Mouse (Mus musculus) embryonic fibroblast, embryonic 13.5 days (primary cell): ENCODE data around the gene Cspg4. TPM values are rescaled to one million over a fixed set of nuclear protein-coding genes. Genes with fewer than 3 reads are reported as not detected.

ENCODE experiments used
- H3K27ac ChIP-seq: 2 replicates; pipeline ENCODE4 v1.5.1; 2012; ENCODE audit warnings: low read length, control low read depth, inconsistent platforms; ENCODE audit not compliant: insufficient read depth
- H3K4me1 ChIP-seq: 2 replicates; pipeline ENCODE4 v1.6.1; 2011; ENCODE audit warnings: low read length; ENCODE audit not compliant: control insufficient read depth, insufficient read depth
- H3K4me3 ChIP-seq: 2 replicates; pipeline ENCODE4 v1.5.1; 2011; ENCODE audit warnings: mild to moderate bottlenecking, control low read depth, low read length; ENCODE audit not compliant: insufficient read depth
- CTCF ChIP-seq: IDR thresholded peaks from 2 replicates; pipeline ENCODE4 v1.5.1; 2011; ENCODE audit warnings: mild to moderate bottlenecking, control low read depth, low read length, moderate library complexity, borderline replicate concordance; ENCODE audit not compliant: insufficient read depth
- POLR2A ChIP-seq: IDR thresholded peaks from 2 replicates; pipeline ENCODE4 v1.6.1; 2011; ENCODE audit warnings: low read depth, mild to moderate bottlenecking, control low read depth, low read length, moderate library complexity
- polyA plus RNA-seq: library from polyadenylated mRNA; stranded (reverse); fragments of >200 nt; gene quantifications from 2 replicates; pipeline ENCODE4 v1.2.4, GENCODE M21; 2011; ENCODE audit warnings: low read depth; ENCODE audit not compliant: missing spikeins, insufficient read length

The Cspg4 gene
- polyA plus RNA-seq, 1 experiment, result 48.4 TPM

- TF ChIP-seq CTCF, result no peak
- no peak for TF ChIP-seq POLR2A
- H3K4me1 ChIP-seq, result no peaks in the 10 kb centered on the region; the same call in 1 of the 2 replicates
- no peak overlapping the region for H3K27ac ChIP-seq
- no peak overlapping the region for H3K4me3 ChIP-seq
Measured at GRCm38 (mm10) chr9:56860486-56861269, 4.2 kb upstream of the Cspg4 start.

- peaks cover 3% of the 10 kb centered on the region; the same call in 1 of the 2 replicates for H3K4me1 ChIP-seq
- no peak for TF ChIP-seq CTCF
- no peak for TF ChIP-seq POLR2A
Measured at GRCm38 (mm10) chr9:56862863-56863262, 2.0 kb upstream of the Cspg4 start.

GRCm38 (mm10) chr9:56864216-56864729 is 560 bp upstream of the Cspg4 start, which contains the start of gene Odf3l1:
Odf3l1 (minus strand) TSS chr9:56864679.
- Histone ChIP-seq H3K27ac (peak within 1 kb of the TSS; percentile 46), H3K4me1 (peaks cover 6% of the 10 kb centered on the region; the same call in 1 of the 2 replicates), H3K4me3 (peak within 1 kb of the TSS; percentile 61)
- no peak for TF ChIP-seq CTCF
- no peak for TF ChIP-seq POLR2A

More at GRCm38 (mm10) chr9:56862863-56863262, 2.0 kb upstream of the Cspg4 start:
- no peak overlapping the region for H3K4me3 ChIP-seq
- H3K27ac ChIP-seq, result no peak overlapping the region

GRCm38 (mm10) chr9:56865673-56866400 is 1.0 kb downstream of the Cspg4 start:
- H3K27ac ChIP-seq, result peak overlapping the region; percentile 46
- H3K4me1 ChIP-seq, result peaks cover 6% of the 10 kb centered on the region; the same call in 1 of the 2 replicates
- peak overlapping the region; percentile 61 for H3K4me3 ChIP-seq

GRCm38 (mm10) chr9:56866430-56866829 is 1.6 kb downstream of the Cspg4 start:
- peak overlapping the region; percentile 61 for H3K4me3 ChIP-seq
- TF ChIP-seq POLR2A (peak; percentile 11; the same call in 1 of the 2 replicates), CTCF (no peak)
- H3K4me1 ChIP-seq, result peaks cover 10% of the 10 kb centered on the region
- H3K27ac ChIP-seq, result peak overlapping the region; percentile 46

More at GRCm38 (mm10) chr9:56865673-56866400, 1.0 kb downstream of the Cspg4 start:
- TF ChIP-seq CTCF (no peak), POLR2A (peak; percentile 27; the same call in 1 of the 2 replicates)

GRCm38 (mm10) chr9:56868292-56868691 is 3.5 kb downstream of the Cspg4 start:
- peak overlapping the region; percentile 46 for H3K27ac ChIP-seq
- H3K4me3 ChIP-seq, result no peak overlapping the region
- TF ChIP-seq POLR2A (no peak; the same call in 1 of the 2 replicates), CTCF (no peak)
- peaks cover 25% of the 10 kb centered on the region for H3K4me1 ChIP-seq

GRCm38 (mm10) chr9:56869552-56869951 is 4.7 kb downstream of the Cspg4 start:
- Histone ChIP-seq H3K4me1 (peaks cover 31% of the 10 kb centered on the region), H3K27ac (peak overlapping the region; percentile 1; the same call in 1 of the 2 replicates), H3K4me3 (no peak overlapping the region)
- TF ChIP-seq CTCF (no peak), POLR2A (no peak)

- Histone ChIP-seq H3K4me1 (peaks cover 31% of the 10 kb centered on the region), H3K4me3 (no peak overlapping the region), H3K27ac (peak overlapping the region; percentile 36)
- no peak for TF ChIP-seq POLR2A
- TF ChIP-seq CTCF, result no peak
Measured at GRCm38 (mm10) chr9:56870778-56871177, 5.9 kb downstream of the Cspg4 start.

DNA sequence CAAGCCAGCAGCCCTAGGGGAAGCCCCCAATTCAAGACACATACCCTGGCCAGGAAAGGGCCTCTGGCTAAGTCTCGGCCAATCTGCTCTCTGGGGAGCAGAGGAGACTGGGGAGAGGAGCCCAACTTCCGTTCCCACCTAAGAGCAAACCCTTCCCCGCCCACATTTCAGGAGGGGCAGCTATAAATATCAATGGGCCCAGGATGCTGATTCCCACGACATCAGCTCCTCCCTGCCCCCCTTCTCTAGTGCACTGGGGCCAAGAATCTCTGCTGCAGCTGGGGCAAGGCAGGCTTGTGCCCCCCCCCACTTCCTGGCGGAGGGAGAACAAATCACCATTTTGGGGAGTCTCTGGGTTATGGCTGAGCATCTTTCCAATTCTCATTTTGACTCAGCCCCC is 6.4 kb downstream of the Cspg4 start:
- Histone ChIP-seq H3K4me1 (peaks cover 31% of the 10 kb centered on the region), H3K27ac (peak overlapping the region; percentile 36)
- TF ChIP-seq POLR2A (no peak), CTCF (no peak)

More for the DNA sequence above, 6.4 kb downstream of the Cspg4 start:
- no peak overlapping the region for H3K4me3 ChIP-seq
